Mouse (Mus musculus) heart, postnatal 0 days (tissue): Measurements from ENCODE around the gene Clip1. TPM values are rescaled to one million over a fixed set of nuclear protein-coding genes. Genes with fewer than 3 reads are reported as not detected.

Experiments
- ATAC-seq: fragments of 200-750 bp; cut with Nextera tagmentation; 2 replicates; pipeline ENCODE4 v1.8.0; 2017; ENCODE audit warnings: low read depth, moderate number of reproducible peaks, moderate library complexity; ENCODE audit not compliant: insufficient read depth
- DNase-seq: peaks from one replicate; pipeline ENCODE4 v3.0.0-alpha.2; 2016; ENCODE audit warnings: low spot score
- H3K27ac ChIP-seq: fragments of 300-500 bp; sonication (generic); 2 replicates; pipeline ENCODE4 v1.5.1; 2014; ENCODE audit warnings: low read depth, mild to moderate bottlenecking
- H3K27me3 ChIP-seq: fragments of 300-500 bp; sonication (generic); 2 replicates; pipeline ENCODE4 v1.6.1; 2014; ENCODE audit warnings: low read length, mixed read lengths; ENCODE audit not compliant: control insufficient read depth, insufficient read depth
- H3K36me3 ChIP-seq: fragments of 300-500 bp; sonication (generic); replicated peaks from 2 replicates; pipeline ENCODE4 v1.6.1; 2014; ENCODE audit warnings: low read length, mixed read lengths; ENCODE audit not compliant: control insufficient read depth, insufficient read depth
- H3K4me1 ChIP-seq: fragments of 300-500 bp; sonication (generic); 2 replicates; pipeline ENCODE4 v1.6.1; 2014; ENCODE audit warnings: antibody characterized with exemption; ENCODE audit not compliant: control insufficient read depth, insufficient read depth
- H3K4me2 ChIP-seq: fragments of 300-500 bp; sonication (generic); 2 replicates; pipeline ENCODE4 v1.6.1; 2014; ENCODE audit warnings: low read depth, mild to moderate bottlenecking, low read length, moderate library complexity
- H3K4me3 ChIP-seq: fragments of 300-500 bp; sonication (generic); 2 replicates; pipeline ENCODE4 v1.5.1; 2014; ENCODE audit warnings: low read depth, low read length
- H3K9ac ChIP-seq: fragments of 300-500 bp; sonication (generic); replicated peaks from 2 replicates; pipeline ENCODE4 v1.6.1; 2014; ENCODE audit warnings: low read depth, low read length, mixed read lengths
- H3K9me3 ChIP-seq: fragments of 300-500 bp; sonication (generic); replicated peaks from 2 replicates; pipeline ENCODE4 v1.6.1; 2016; ENCODE audit warnings: low read length; ENCODE audit not compliant: control insufficient read depth
- CTCF ChIP-seq: IDR thresholded peaks from 2 replicates; pipeline ENCODE4 v1.5.1; 2016; ENCODE audit warnings: antibody characterized with exemption, control low read depth, low read depth
- EP300 ChIP-seq: IDR thresholded peaks from 2 replicates; pipeline ENCODE4 v1.6.1; 2016; ENCODE audit warnings: antibody characterized with exemption, low read depth
- WGBS: fragments of 180-500 bp; shearing (Covaris S2); extraction: QIAGEN DNeasy Blood & Tissue Kit; methylation state at CpG from one replicate; pipeline ENCODE4 v1.1.7; 2014; 5-methylcytosine and 5-hydroxymethylcytosine counted together
- polyA plus RNA-seq: library from polyadenylated mRNA; unstranded; fragments of >200 nt; fragmentation: Nextera tagmentation; extraction: Ambion mirVana; gene quantifications from 2 replicates; pipeline ENCODE4 v1.2.1, GENCODE M21; 2015
- total RNA-seq: library from RNA; depleted of rRNA; stranded (reverse); fragments of >200 nt; gene quantifications from 2 replicates; pipeline ENCODE4 v1.2.3, GENCODE M21; 2014; ENCODE audit warnings: low replicate concordance

The Clip1 gene
- total and polyA plus RNA-seq, 2 experiments from 2014 or later = 44.1 to 70.0 TPM

GRCm38 (mm10) chr5:123642401-123642800, 42.0 kb downstream of the Clip1 start:
- Histone ChIP-seq H3K4me1 (no peaks in the 10 kb centered on the region), H3K9ac (no peak overlapping the region), H3K27ac (no peak overlapping the region), H3K9me3 (no peaks in the 10 kb centered on the region), H3K4me3 (no peak overlapping the region), H3K4me2 (no peak overlapping the region), H3K36me3 (peaks cover 88% of the 10 kb centered on the region), H3K27me3 (no peaks in the 10 kb centered on the region)
- ATAC-seq (no peak), DNase-seq (no peak)
- TF ChIP-seq EP300 (no peak), CTCF (no peak)
- WGBS = 89% methylated on average over 17 of the region's 17 CpGs

- no peak overlapping the region for H3K4me2 ChIP-seq
- no peaks in the 10 kb centered on the region for H3K27me3 ChIP-seq
- no peak overlapping the region for H3K4me3 ChIP-seq
- H3K9ac ChIP-seq = no peak overlapping the region
- TF ChIP-seq CTCF = no peak
- no peak for TF ChIP-seq EP300
- DNase-seq = peak; percentile 64
- H3K36me3 ChIP-seq = peaks cover 88% of the 10 kb centered on the region
- peak; percentile 68; the same call in 1 of the 2 replicates for ATAC-seq
- H3K27ac ChIP-seq = 0 out of 2 replicates have a peak overlapping the region, but pooled peaks have one; percentile 20
- no peaks in the 10 kb centered on the region for H3K4me1 ChIP-seq
- WGBS = 61% methylated on average over 7 of the region's 7 CpGs
- H3K9me3 ChIP-seq = no peaks in the 10 kb centered on the region
These were observed 43.0 kb downstream of the Clip1 start for GRCm38 (mm10) chr5:123641259-123641900.

GRCm38 (mm10) chr5:123640181-123640580, 44.2 kb downstream of the Clip1 start:
- Histone ChIP-seq H3K4me3 (no peak overlapping the region), H3K27ac (no peak overlapping the region), H3K4me2 (no peak overlapping the region), H3K4me1 (no peaks in the 10 kb centered on the region), H3K9ac (no peak overlapping the region), H3K9me3 (no peaks in the 10 kb centered on the region), H3K27me3 (no peaks in the 10 kb centered on the region), H3K36me3 (peaks cover 88% of the 10 kb centered on the region)
- TF ChIP-seq EP300 (no peak), CTCF (no peak)
- ATAC-seq = no peak
- no peak for DNase-seq
- WGBS = 90% methylated on average over 9 of the region's 9 CpGs

- no peaks in the 10 kb centered on the region for H3K27me3 ChIP-seq
- no peaks in the 10 kb centered on the region for H3K4me1 ChIP-seq
- H3K9ac ChIP-seq = no peak overlapping the region
- TF ChIP-seq CTCF (no peak), EP300 (no peak)
- peaks cover 47% of the 10 kb centered on the region for H3K36me3 ChIP-seq
- 75% methylated on average over 10 of the region's 10 CpGs for WGBS
- H3K27ac ChIP-seq = no peak overlapping the region
- ATAC-seq (no peak), DNase-seq (no peak)
- no peak overlapping the region for H3K4me3 ChIP-seq
- no peaks in the 10 kb centered on the region for H3K9me3 ChIP-seq
- no peak overlapping the region for H3K4me2 ChIP-seq
These were observed 53.2 kb downstream of the Clip1 start for GRCm38 (mm10) chr5:123631210-123631609.

GRCm38 (mm10) chr5:123626631-123627030, 57.8 kb downstream of the Clip1 start:
- TF ChIP-seq CTCF = peak; percentile 75
- no peak for TF ChIP-seq EP300
- no peak overlapping the region for H3K4me3 ChIP-seq
- no peak overlapping the region for H3K9ac ChIP-seq
- 19% methylated on average over 8 of the region's 8 CpGs for WGBS
- no peaks in the 10 kb centered on the region for H3K4me1 ChIP-seq
- no peak overlapping the region for H3K4me2 ChIP-seq
- no peak overlapping the region for H3K27ac ChIP-seq
- H3K27me3 ChIP-seq = no peaks in the 10 kb centered on the region
- peak; percentile 62 for DNase-seq
- no peaks in the 10 kb centered on the region for H3K9me3 ChIP-seq
- peaks cover 42% of the 10 kb centered on the region for H3K36me3 ChIP-seq
- ATAC-seq = peak; percentile 81; the same call in 1 of the 2 replicates

- WGBS = 80% methylated on average over 13 of the region's 13 CpGs
- no peak overlapping the region for H3K9ac ChIP-seq
These were observed 62.0 kb downstream of the Clip1 start for GRCm38 (mm10) chr5:123622421-123622820.

More at GRCm38 (mm10) chr5:123622421-123622820, 62.0 kb downstream of the Clip1 start:
- ATAC-seq = no peak
- Histone ChIP-seq H3K27ac (no peak overlapping the region), H3K27me3 (no peaks in the 10 kb centered on the region), H3K9me3 (no peaks in the 10 kb centered on the region), H3K4me1 (no peaks in the 10 kb centered on the region), H3K4me2 (no peak overlapping the region), H3K36me3 (peaks cover 54% of the 10 kb centered on the region), H3K4me3 (no peak overlapping the region)
- no peak for DNase-seq
- TF ChIP-seq EP300 (no peak), CTCF (no peak)
